Comparison of ENCODE assay signal across 23 mouse cellular contexts in genomic region chr2:34178653-34179052, GRCm38 (mm10).
DNase-seq lines count a peak whose midpoint lies in the region; ATAC-seq and TF ChIP-seq lines count a peak whose summit lies in the region.
"Had no signal": no experiment of that assay in that cellular context is flagged by ENCODE, and none has a peak within 500 bp of the region (broad histone marks: within the 10 kb centered on the region; RNA-seq: fewer than 3 reads in every experiment).

No protein-coding gene starts in this region.

- H3K4me2 ChIP-seq in midbrain, embryonic 14.5 days (ENCODE audit: low read length), result no peak overlapping the region
- H3K4me2 ChIP-seq in midbrain, postnatal 0 days (ENCODE audit: low read depth, low read length, poor library complexity, severe bottlenecking), result no peak overlapping the region
- no peak overlapping the region for H3K4me2 ChIP-seq in hindbrain, embryonic 13.5 days
- H3K4me2 ChIP-seq: embryonic facial prominence, embryonic 13.5 days; forebrain, embryonic 12.5 days had no signal

- no peaks in the 10 kb centered on the region for H3K27me3 ChIP-seq in midbrain, embryonic 14.5 days (ENCODE audit: control insufficient read depth, insufficient read depth, low read length)
- H3K27me3 ChIP-seq in midbrain, postnatal 0 days (ENCODE audit: insufficient read depth, low read length), result no peaks in the 10 kb centered on the region
- H3K27me3 ChIP-seq in hindbrain, embryonic 13.5 days, result no peaks in the 10 kb centered on the region
- H3K27me3 ChIP-seq: embryonic facial prominence, embryonic 13.5 days had no signal

- H3K36me3 ChIP-seq in midbrain, embryonic 14.5 days (ENCODE audit: control insufficient read depth, insufficient read depth, low read length), result peaks cover 17% of the 10 kb centered on the region
- H3K36me3 ChIP-seq in midbrain, postnatal 0 days (ENCODE audit: insufficient read depth, low read length), result no peaks in the 10 kb centered on the region
- peaks cover 21% of the 10 kb centered on the region for H3K36me3 ChIP-seq in hindbrain, embryonic 13.5 days

- no peak overlapping the region for H3K9ac ChIP-seq in midbrain, embryonic 14.5 days (replicated peaks; ENCODE audit: low read length)
- H3K9ac ChIP-seq in midbrain, postnatal 0 days (replicated peaks; ENCODE audit: low read length, poor library complexity, severe bottlenecking), result no peak overlapping the region
- H3K9ac ChIP-seq in hindbrain, embryonic 13.5 days, result no peak overlapping the region
- H3K9ac ChIP-seq: embryonic facial prominence, embryonic 13.5 days; forebrain, embryonic 12.5 days had no signal

- no peak for ATAC-seq in midbrain, embryonic 14.5 days (ENCODE audit: low FRiP score, low TSS enrichment)
- ATAC-seq in midbrain, postnatal 0 days (ENCODE audit: low FRiP score), result no peak
- no peak for ATAC-seq in hindbrain, embryonic 13.5 days (ENCODE audit: low FRiP score)
- ATAC-seq: CD4-positive, CD25-positive, alpha-beta regulatory T cell, adult 4 months; forebrain, embryonic 16.5 days; inflammation-experienced regulatory T-cells, adult 6 months had no signal

- H3K4me1 ChIP-seq in midbrain, embryonic 14.5 days (ENCODE audit: control insufficient read depth, insufficient read depth, low read length), result peaks cover 46% of the 10 kb centered on the region
- H3K4me1 ChIP-seq in midbrain, postnatal 0 days (ENCODE audit: insufficient read depth, low read length), result 0 out of 2 replicates have a peak, but pooled peaks cover 3% of the 10 kb centered on the region
- H3K4me1 ChIP-seq in hindbrain, embryonic 13.5 days (replicated peaks), result peaks cover 60% of the 10 kb centered on the region
- H3K4me1 ChIP-seq: heart, embryonic 10.5 days had no signal

- no peaks in the 10 kb centered on the region for H3K9me3 ChIP-seq in midbrain, embryonic 14.5 days (ENCODE audit: control insufficient read depth, low read length)
- no peaks in the 10 kb centered on the region for H3K9me3 ChIP-seq in midbrain, postnatal 0 days (ENCODE audit: low read length)
- H3K9me3 ChIP-seq in hindbrain, embryonic 13.5 days, result no peaks in the 10 kb centered on the region
- H3K9me3 ChIP-seq: embryonic facial prominence, embryonic 13.5 days; forebrain, embryonic 12.5 days; G1E; heart, embryonic 10.5 days had no signal

- H3K27ac ChIP-seq in midbrain, embryonic 14.5 days (replicated peaks; ENCODE audit: low read depth, low read length), result peak overlapping the region; percentile 21; the same call in 1 of the 2 replicates
- H3K27ac ChIP-seq in midbrain, postnatal 0 days (ENCODE audit: low read depth, low read length), result no peak overlapping the region
- H3K27ac ChIP-seq in hindbrain, embryonic 13.5 days, result peak overlapping the region; percentile 59; the same call in 1 of the 2 replicates
- H3K27ac ChIP-seq: embryonic facial prominence, embryonic 13.5 days; forebrain, embryonic 12.5 days; heart, embryonic 10.5 days had no signal

- TF ChIP-seq CTCF in midbrain, postnatal 0 days (IDR thresholded peaks at IDR 0.05), result no peak

- DNase-seq in heart, adult 11 months, result peak; percentile 48
- no peak for DNase-seq in heart, adult 9 months (ENCODE audit: low spot score in 2 of 2)
- no peak for DNase-seq in midbrain, embryonic 14.5 days
- no peak for DNase-seq in midbrain, postnatal 0 days (ENCODE audit: low spot score)
- peak; percentile 67 for DNase-seq in retina, embryonic 14.5 days (ENCODE audit: low spot score)
- DNase-seq in urinary bladder, postnatal 4 days (ENCODE audit: low spot score in 2 of 2), result no peak
- no peak for DNase-seq in left cerebral cortex, postnatal 10 days (ENCODE audit: extremely low spot score in 1 of 2, low spot score in 2 of 2)
- DNase-seq: adrenal gland, postnatal 10 days; B cell, adult 2 months; cerebellum, adult 11-12 months; cerebellum, adult 9-11 months; cerebellum, postnatal 36 days; gastrocnemius, postnatal 14 days; heart, postnatal 10 days; heart, postnatal 4 days had no signal

- H3K4me3 ChIP-seq in midbrain, embryonic 14.5 days (replicated peaks; ENCODE audit: low read depth, low read length), result no peak overlapping the region
- no peak overlapping the region for H3K4me3 ChIP-seq in midbrain, postnatal 0 days (ENCODE audit: low read depth, low read length)
- H3K4me3 ChIP-seq in hindbrain, embryonic 13.5 days, result no peak overlapping the region
- H3K4me3 ChIP-seq: embryonic facial prominence, embryonic 13.5 days; forebrain, embryonic 12.5 days; heart, embryonic 10.5 days had no signal

- intact Hi-C loops in left cerebral cortex, postnatal 10 days (cut with DNase I), result no loop called here

Comparison
In these comparisons a context has a peak if more than half of its experiments do, and no peak if none do; other contexts are left out.
1. DNase-seq: peak in heart, adult 11 months (single experiment) and retina, embryonic 14.5 days (single experiment); none in heart, adult 9 months (0 of 2), midbrain, embryonic 14.5 days (single experiment), midbrain, postnatal 0 days (single experiment), urinary bladder, postnatal 4 days (0 of 2) and left cerebral cortex, postnatal 10 days (0 of 2).